Mouse (Mus musculus): Measurements from ENCODE around the gene Terb2.

- TF ChIP-seq CTCF (IDR thresholded peaks at IDR 0.05; ENCODE audit: control insufficient read depth, insufficient read depth, insufficient read length) (no peak), MYOD1 (IDR thresholded peaks at IDR 0.05; ENCODE audit: control insufficient read depth, insufficient read length, low read depth) (no peak), MAX (IDR thresholded peaks at IDR 0.05) (no peak), USF1 (IDR thresholded peaks at IDR 0.05; ENCODE audit: low read depth) (no peak), CEBPB (IDR thresholded peaks at IDR 0.05; ENCODE audit: low read depth) (no peak), MYOG (IDR thresholded peaks at IDR 0.05; ENCODE audit: control insufficient read depth, extremely low read depth, insufficient read length) (no peak)
Measured at GRCm38 (mm10) chr2:122151221-122151620, 34.9 kb upstream of the Terb2 start.
